Mouse (Mus musculus): ENCODE results near the gene Asprv1. TPM values are rescaled to one million over a fixed set of nuclear protein-coding genes. Genes with fewer than 3 reads are reported as not detected.

The Asprv1 gene
- total RNA-seq, 2 experiments from 2014 or later: 0.88 to 1.7 TPM

DNA sequence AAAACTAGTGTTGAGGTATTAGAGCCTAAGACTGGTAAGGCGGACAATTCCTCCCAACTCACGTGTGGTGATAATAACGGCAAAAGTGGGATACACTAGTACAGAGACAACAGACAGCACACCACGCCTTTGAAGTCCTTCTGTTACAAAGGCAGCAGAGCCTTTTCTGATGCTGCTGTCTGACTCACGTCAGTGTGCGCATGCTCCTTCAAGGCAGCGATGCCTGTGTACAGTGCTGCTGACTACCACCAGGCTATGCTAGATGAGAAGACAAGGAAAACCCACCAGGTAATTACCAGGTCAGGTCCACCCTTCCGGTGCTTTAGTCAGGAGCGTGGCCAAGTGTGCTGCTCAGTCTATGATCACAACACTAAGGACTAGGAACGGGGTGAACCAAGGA lies 39.1 kb downstream of the Asprv1 start:
- no peak for DNase-seq

DNA sequence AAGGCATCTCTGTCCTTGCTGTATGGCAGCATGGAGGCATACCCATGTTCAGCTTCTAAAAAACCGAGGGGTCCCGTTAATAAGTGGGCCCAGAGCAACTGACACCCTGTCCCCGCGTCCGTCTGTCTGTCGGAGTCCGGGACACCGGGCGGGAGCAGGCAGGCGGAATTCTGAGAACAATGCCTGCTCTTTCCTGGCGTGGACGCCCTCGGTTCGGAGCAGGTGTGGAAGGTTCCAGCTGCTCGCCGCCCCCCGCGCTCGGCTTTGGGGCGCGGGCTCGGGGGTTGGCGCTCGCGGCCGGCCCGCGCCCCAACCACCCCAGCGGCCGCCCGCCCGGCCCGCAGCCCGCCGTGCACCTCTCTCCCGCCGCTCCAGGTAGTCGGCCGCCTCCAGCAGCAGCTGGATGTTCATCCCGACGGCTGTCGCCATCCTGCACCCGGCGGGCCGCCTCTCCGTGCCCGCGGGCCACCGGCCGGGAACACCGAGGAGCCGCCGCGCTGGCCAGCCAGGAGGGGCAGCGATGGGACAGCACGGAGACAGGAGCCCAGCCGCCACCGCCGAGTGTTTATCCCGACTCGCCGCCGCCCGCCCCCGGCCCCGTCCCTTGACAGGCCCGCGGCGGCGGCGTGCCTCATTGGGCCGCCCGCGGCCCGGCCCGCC lies 40.7 kb downstream of the Asprv1 start, which contains the start of gene Mxd1:
Mxd1 (minus strand) TSS at position 582 of the 660 bp plus-strand sequence.
- DNase-seq: peak; percentile 13 to 25

DNA sequence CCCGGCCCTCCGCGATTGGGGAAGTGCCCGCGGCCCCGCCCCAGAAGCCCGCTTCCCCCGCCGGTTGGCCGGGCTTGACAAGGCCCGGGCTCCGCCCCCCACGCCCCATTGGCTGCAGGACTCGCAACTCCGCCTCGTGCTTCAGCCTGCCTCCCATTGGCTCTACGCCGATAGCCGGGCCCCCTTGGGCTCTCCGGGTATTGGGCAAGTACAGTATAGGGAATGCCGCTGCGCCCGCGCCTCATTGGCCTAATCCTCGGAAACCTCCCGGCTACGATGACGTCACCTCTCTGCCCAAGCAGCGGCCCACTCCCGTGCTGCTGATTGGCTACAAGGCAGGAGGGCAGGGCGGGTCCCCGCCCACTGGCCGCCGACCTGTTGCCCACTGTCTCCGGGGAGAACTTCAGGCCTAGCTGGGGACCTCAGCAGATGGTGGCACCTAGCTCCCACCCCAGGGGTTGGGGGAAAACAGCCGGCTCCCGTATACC lies 41.3 kb downstream of the Asprv1 start:
- DNase-seq: peak; percentile 100

DNA sequence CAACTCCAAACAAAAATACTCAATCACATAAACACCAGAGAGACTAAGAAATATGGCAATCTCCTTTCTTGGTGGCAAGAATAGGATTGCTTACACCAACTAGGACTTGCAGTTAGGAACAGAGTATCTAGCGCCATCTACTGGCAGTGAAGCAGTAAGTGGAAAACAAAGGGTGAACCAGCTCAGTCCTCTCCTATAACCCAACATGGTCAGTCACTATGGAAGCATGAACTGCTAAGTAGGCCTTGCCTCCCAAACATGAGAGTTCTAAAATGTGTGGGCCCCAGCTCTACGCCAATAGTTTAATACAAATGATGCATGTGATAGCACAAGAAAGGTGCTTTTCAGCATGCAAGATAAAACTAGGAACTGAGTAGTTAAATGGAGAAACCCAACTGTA lies 42.9 kb downstream of the Asprv1 start:
- peak in 1 of 2 experiments; percentile 40 for DNase-seq

DNA sequence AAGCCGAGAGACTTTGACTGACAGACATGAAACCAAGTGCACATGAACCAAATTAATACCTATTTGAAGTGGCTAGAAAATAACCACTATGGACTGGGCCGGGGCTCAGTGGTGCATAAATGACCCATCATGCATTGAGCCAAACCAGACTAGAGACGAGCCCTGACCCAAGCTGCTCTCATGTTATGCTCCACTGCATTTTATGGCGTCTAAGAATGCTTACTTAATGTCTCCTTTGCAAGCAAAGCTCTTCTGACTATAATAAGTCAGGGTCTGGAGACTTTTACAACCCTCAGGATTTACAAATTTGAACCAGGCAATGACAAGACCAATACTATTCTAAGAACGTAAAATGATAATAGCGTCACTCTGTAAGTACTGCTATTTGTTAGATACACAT lies 50.4 kb downstream of the Asprv1 start:
- DNase-seq: no peak

Other genes starting within 250 kb of the Asprv1 start
- gene Pcyox1, start 231.0 kb upstream of the Asprv1 start, total RNA-seq (2021): 100 to 1,000 TPM; 105 to 114 TPM
- 100 to 1,000 TPM; 131 to 154 TPM for gene Tia1, start 223.9 kb upstream of the Asprv1 start, total RNA-seq (2021)
- gene Gm44790, start 201.5 kb upstream of the Asprv1 start, total RNA-seq (2021): under 1 TPM in 1 of 2 experiments, not detected in 1; 0.88 TPM
- 10 to 100 TPM; 16.4 to 16.5 TPM for gene C87436, start 189.8 kb upstream of the Asprv1 start, total RNA-seq (2021)
- gene Pcbp1, start 101.8 kb upstream of the Asprv1 start, total RNA-seq (2021): 100 to 1,000 TPM; 177 to 186 TPM
- 10 to 100 TPM; 20.7 to 28.7 TPM for gene Mxd1, start 41.0 kb downstream of the Asprv1 start, total RNA-seq (2021)
- 10 to 100 TPM; 59.1 to 62.8 TPM for gene Snrnp27, start 56.4 kb downstream of the Asprv1 start, total RNA-seq (2021)
- 10 to 100 TPM; 30.0 to 30.1 TPM for gene Gmcl1, start 105.2 kb downstream of the Asprv1 start, total RNA-seq (2021)
- gene Anxa4, start 165.4 kb downstream of the Asprv1 start, total RNA-seq (2021): 1 to 10 TPM; 4.8 to 6.0 TPM
- 100 to 1,000 TPM; 435 to 445 TPM for gene Aak1, start 221.4 kb downstream of the Asprv1 start, total RNA-seq (2021)

Measured in layer of hippocampus, postnatal 36 days (tissue).